32 mouse cellular contexts compared by ENCODE assay signal in the genomic region with DNA sequence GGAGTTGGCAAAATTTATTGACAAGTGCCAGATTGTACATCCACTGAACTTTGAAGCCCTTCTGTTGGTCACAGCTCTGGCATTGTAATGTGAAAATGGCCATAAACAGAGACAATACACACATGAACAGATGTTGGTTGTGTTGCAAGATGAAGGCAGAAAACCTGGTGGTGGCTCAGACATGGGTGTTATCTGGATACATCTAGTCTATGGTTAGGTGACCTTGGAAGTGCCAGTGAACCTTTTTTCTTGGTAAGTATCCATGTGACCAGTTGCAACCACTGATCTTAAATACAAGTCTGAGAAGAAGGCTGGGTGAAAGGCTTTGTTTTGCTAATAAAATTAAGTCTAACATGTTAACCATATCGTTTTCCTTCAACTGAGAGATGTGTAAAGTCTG. TPM values are rescaled to one million over a fixed set of nuclear protein-coding genes. Genes with fewer than 3 reads are reported as not detected.
"Had no signal": no experiment of that assay in that cellular context is flagged by ENCODE, and none has a peak within 500 bp of the region (broad histone marks: within the 10 kb centered on the region; RNA-seq: fewer than 3 reads in every experiment).

No protein-coding gene starts in this region.

- DNase-seq: heart, postnatal 10 days; heart, postnatal 14 days; heart, postnatal 36 days; heart, postnatal 4 days; kidney, adult 18-20 months; kidney, adult 2 months; kidney, adult 8-10 months; kidney, adult 9 months; kidney, postnatal 10 days; kidney, postnatal 14 days; kidney, postnatal 25 days; kidney, postnatal 36 days; kidney, postnatal 4 days; layer of hippocampus, adult 9-11 months; layer of hippocampus, postnatal 36 days had no signal

- H3K9ac ChIP-seq: heart, embryonic 12.5 days; heart, embryonic 13.5 days; heart, embryonic 15.5 days; hindbrain, embryonic 12.5 days; hindbrain, embryonic 13.5 days; hindbrain, embryonic 14.5 days; hindbrain, embryonic 15.5 days; intestine, embryonic 15.5 days; kidney, embryonic 15.5 days had no signal

- H3K27me3 ChIP-seq: heart, embryonic 12.5 days; heart, embryonic 13.5 days; heart, embryonic 15.5 days; hindbrain, embryonic 12.5 days; hindbrain, embryonic 15.5 days; intestine, embryonic 15.5 days; kidney, embryonic 15.5 days had no signal

- H3K9me3 ChIP-seq: heart, embryonic 10.5 days; heart, embryonic 12.5 days; heart, embryonic 13.5 days; heart, embryonic 15.5 days; hindbrain, embryonic 10.5 days; hindbrain, embryonic 12.5 days; hindbrain, embryonic 13.5 days; hindbrain, embryonic 15.5 days; intestine, embryonic 15.5 days; kidney, embryonic 15.5 days had no signal

- H3K4me1 ChIP-seq: hindbrain, embryonic 12.5 days had no signal

- H3K4me3 ChIP-seq: heart, embryonic 10.5 days; heart, embryonic 12.5 days; heart, embryonic 13.5 days; heart, embryonic 15.5 days; hindbrain, embryonic 10.5 days; hindbrain, embryonic 12.5 days; hindbrain, embryonic 13.5 days; hindbrain, embryonic 15.5 days; intestine, embryonic 15.5 days; kidney, embryonic 15.5 days; layer of hippocampus, adult 2 months had no signal

- H3K36me3 ChIP-seq: heart, embryonic 10.5 days; heart, embryonic 12.5 days; heart, embryonic 13.5 days; heart, embryonic 15.5 days; hindbrain, embryonic 10.5 days; hindbrain, embryonic 12.5 days; hindbrain, embryonic 13.5 days; hindbrain, embryonic 15.5 days; intestine, embryonic 15.5 days; kidney, embryonic 15.5 days had no signal

- ATAC-seq: hindbrain, embryonic 16.5 days; hindbrain, postnatal 0 days had no signal

- H3K27ac ChIP-seq: heart, embryonic 15.5 days; hindbrain, embryonic 10.5 days; hindbrain, embryonic 12.5 days; hindbrain, embryonic 13.5 days; hindbrain, embryonic 14.5 days; hindbrain, embryonic 15.5 days; hindbrain, postnatal 0 days; intestine, embryonic 15.5 days; kidney, embryonic 15.5 days; kidney, postnatal 0 days; layer of hippocampus, adult 2 months had no signal

- H3K4me2 ChIP-seq: heart, embryonic 11.5 days; heart, embryonic 12.5 days; heart, embryonic 13.5 days; heart, embryonic 15.5 days; hindbrain, embryonic 12.5 days; hindbrain, embryonic 13.5 days; hindbrain, embryonic 14.5 days; hindbrain, embryonic 15.5 days; intestine, embryonic 15.5 days; kidney, embryonic 15.5 days had no signal

RNA-seq across cellular contexts. Expression of a gene that starts 34.1 kb away (rescaled TPM):
- polyA plus RNA-seq: inflammation-experienced regulatory T-cells, adult 6 months had no signal
